Mouse (Mus musculus) testis, adult 2 months (tissue): ENCODE results near the gene Saal1. TPM values are rescaled to one million over a fixed set of nuclear protein-coding genes. Genes with fewer than 3 reads are reported as not detected.
"Not testable (repeated sequence)": the region's sequence is repeated elsewhere in the genome, so short reads cannot be mapped to it uniquely, and the experiment has no call there.

Source experiments
- H3K27ac ChIP-seq: fragments of 200-500 bp; 2 replicates; pipeline ENCODE4 v1.5.1; 2012; ENCODE audit warnings: low read depth, low read length; ENCODE audit not compliant: control insufficient read depth, insufficient read depth
- H3K27me3 ChIP-seq: fragments of 200-500 bp; 2 replicates; pipeline ENCODE4 v1.6.1; 2012; ENCODE audit warnings: mild to moderate bottlenecking, low read length, moderate library complexity; ENCODE audit not compliant: control insufficient read depth, insufficient read depth
- H3K36me3 ChIP-seq: fragments of 200-500 bp; 2 replicates; pipeline ENCODE4 v1.6.1; 2012; ENCODE audit warnings: mild to moderate bottlenecking, low read length; ENCODE audit not compliant: control insufficient read depth, insufficient read depth
- H3K4me1 ChIP-seq: fragments of 200-500 bp; 2 replicates; pipeline ENCODE4 v1.6.1; 2012; ENCODE audit warnings: low read length; ENCODE audit not compliant: control insufficient read depth, insufficient read depth
- H3K4me3 ChIP-seq: fragments of 200-500 bp; 2 replicates; pipeline ENCODE4 v1.5.1; 2012; ENCODE audit warnings: low read depth, mild to moderate bottlenecking, low read length, moderate library complexity, mixed read lengths; ENCODE audit not compliant: control insufficient read depth
- CTCF ChIP-seq: fragments of 200-500 bp; IDR thresholded peaks from 2 replicates; pipeline ENCODE4 v1.5.1; 2012; ENCODE audit warnings: low read depth, mild to moderate bottlenecking, inconsistent platforms, low read length, moderate library complexity; ENCODE audit not compliant: control insufficient read depth, insufficient read depth, insufficient replicate concordance
- POLR2A ChIP-seq: fragments of 200-500 bp; IDR thresholded peaks from 2 replicates; pipeline ENCODE4 v1.6.1; 2012; ENCODE audit warnings: low read depth, mild to moderate bottlenecking, inconsistent platforms, low read length, moderate library complexity; ENCODE audit not compliant: control insufficient read depth
- polyA plus RNA-seq: library from polyadenylated mRNA; depleted of rRNA; stranded (reverse); fragments of >200 nt; gene quantifications from 2 replicates; pipeline ENCODE4 v1.2.3, GENCODE M21; 2012; rRNA removed

Saal1 gene
- polyA plus RNA-seq: 8.7 and 9.5 TPM in 2 replicates

DNA sequence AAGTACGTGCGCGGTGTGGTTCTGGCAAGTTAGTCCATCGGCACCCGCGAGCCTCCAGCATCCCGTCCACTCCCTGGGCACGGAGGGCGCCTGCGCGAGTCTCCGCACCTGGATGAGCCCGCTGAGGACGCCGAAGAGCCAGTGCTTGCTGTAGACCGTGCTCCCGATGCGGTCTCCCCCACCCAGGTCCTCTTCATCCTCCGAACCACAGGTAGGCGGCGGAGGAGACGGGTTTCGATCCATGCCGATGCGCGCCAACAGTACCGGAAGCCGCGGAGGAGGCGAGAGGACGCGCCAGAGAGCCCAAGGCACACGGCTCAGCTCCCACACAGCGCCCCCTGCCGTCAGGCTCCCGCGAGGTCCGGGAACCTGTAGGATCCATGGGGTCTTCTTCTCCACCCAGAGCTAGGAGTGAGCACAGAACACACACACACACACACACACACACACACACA lies at the start of gene Saal1:
Gene Saal1, minus strand, starts transcription at position 291 of the 455 bp plus-strand sequence.
- peak within 1 kb of the TSS; percentile 96 for H3K27ac ChIP-seq
- no peaks in the 10 kb centered on the region; the same call in none of the 2 replicates for H3K36me3 ChIP-seq
- H3K4me1 ChIP-seq: no peaks in the 10 kb centered on the region; the same call in 1 of the 2 replicates
- TF ChIP-seq CTCF (peak; percentile 96), POLR2A (peak; percentile 67)
- H3K4me3 ChIP-seq: peak within 1 kb of the TSS; percentile 99
- H3K27me3 ChIP-seq: no peaks in the 10 kb centered on the region

DNA sequence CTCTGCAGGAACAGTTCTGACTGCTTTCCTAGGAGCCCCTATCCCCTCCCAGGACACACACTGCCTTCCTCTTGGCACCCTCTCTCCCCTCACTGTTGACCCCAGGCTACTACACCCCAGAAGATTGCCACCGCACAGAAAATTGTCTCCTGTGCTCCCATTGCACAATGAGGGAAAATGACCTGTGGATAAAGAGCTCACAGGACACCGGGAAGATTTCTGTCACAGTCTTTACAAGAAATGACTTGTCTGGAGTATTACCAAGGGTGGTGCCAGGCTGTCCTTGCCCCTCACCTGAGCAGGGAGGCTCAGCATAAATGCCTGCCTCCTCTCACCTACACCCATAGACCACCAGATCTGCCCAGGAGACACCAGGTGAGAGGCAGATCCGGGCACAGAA lies 41.0 kb upstream of the Saal1 start, which contains the start of gene Saa2:
Gene Saa2, plus strand, starts transcription at position 301 of the 400 bp plus-strand sequence.
- no peak for TF ChIP-seq CTCF
- H3K4me1 ChIP-seq: no peaks in the 10 kb centered on the region
- no peak within 1 kb of the TSS for H3K27ac ChIP-seq
- no peak within 1 kb of the TSS for H3K4me3 ChIP-seq
- no peaks in the 10 kb centered on the region for H3K36me3 ChIP-seq
- H3K27me3 ChIP-seq: no peaks in the 10 kb centered on the region

DNA sequence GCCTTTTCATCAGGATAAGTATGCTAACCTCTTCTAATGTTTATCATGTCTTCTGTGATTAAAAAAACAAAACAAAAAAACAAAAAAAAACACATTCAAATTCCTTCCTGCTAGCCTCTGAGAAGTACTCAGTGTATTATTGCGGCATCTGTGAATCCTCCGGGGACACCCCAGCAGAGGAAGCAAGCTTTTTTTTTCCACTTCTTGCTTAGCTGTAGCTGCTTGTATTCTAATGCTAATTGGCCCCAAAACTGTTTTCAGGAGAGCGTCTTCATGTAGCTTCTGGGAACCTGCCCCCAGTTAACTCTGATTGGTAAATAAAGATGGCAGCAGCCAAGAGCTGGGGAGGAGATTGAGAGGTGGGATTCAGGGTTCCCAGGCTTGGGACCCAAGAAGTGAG lies 38.0 kb upstream of the Saal1 start:
- Histone ChIP-seq H3K27me3 (no peaks in the 10 kb centered on the region), H3K4me1 (no peaks in the 10 kb centered on the region), H3K36me3 (no peaks in the 10 kb centered on the region), H3K27ac (no peak overlapping the region), H3K4me3 (no peak overlapping the region)
- no peak for TF ChIP-seq POLR2A
- no peak for TF ChIP-seq CTCF

DNA sequence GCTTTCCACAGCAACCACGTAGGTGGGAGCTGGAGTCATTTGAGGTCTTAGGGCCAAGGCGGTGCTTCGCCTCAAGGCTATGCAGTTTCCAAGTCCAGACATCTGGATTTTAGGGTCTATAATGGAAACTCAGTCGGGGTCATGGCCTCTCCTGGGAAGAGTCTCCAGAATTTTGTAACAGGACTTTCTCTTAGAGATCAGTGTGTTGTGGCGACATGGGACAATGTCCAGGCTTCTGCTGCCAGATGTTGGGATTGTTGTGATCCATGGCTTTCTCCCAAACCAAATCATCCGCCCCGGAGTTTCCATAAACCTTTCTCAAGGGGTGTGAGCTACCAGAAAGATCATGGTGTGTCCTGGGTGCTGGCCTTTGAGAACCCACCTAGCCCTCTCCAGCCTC lies 35.9 kb upstream of the Saal1 start:
- no peak for TF ChIP-seq CTCF
- TF ChIP-seq POLR2A: no peak
- Histone ChIP-seq H3K4me1 (no peaks in the 10 kb centered on the region), H3K36me3 (no peaks in the 10 kb centered on the region), H3K27me3 (no peaks in the 10 kb centered on the region), H3K4me3 (no peak overlapping the region), H3K27ac (no peak overlapping the region)

DNA sequence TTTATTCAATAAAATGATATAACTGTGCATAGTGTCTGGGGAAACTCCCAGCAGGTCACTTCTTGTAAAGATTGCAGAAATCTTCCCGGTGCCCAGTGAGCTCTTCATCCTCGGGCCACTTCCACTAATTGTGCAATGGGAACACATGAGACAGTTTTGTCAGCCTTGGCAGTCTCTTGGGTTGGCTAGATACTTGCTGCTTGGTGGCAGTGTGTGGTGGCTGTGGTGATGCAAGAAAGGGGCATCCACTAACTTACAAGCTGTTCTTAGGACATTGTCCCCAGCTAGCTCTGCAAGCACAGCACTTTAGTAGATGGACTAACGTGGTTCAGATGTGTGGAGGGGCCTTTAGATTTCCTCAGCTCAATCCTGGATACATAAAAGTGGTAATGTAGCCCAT lies 35.3 kb upstream of the Saal1 start:
- TF ChIP-seq POLR2A (no peak), CTCF (no peak)
- no peak overlapping the region for H3K27ac ChIP-seq
- no peaks in the 10 kb centered on the region for H3K27me3 ChIP-seq
- H3K36me3 ChIP-seq: no peaks in the 10 kb centered on the region
- H3K4me3 ChIP-seq: no peak overlapping the region
- H3K4me1 ChIP-seq: no peaks in the 10 kb centered on the region

DNA sequence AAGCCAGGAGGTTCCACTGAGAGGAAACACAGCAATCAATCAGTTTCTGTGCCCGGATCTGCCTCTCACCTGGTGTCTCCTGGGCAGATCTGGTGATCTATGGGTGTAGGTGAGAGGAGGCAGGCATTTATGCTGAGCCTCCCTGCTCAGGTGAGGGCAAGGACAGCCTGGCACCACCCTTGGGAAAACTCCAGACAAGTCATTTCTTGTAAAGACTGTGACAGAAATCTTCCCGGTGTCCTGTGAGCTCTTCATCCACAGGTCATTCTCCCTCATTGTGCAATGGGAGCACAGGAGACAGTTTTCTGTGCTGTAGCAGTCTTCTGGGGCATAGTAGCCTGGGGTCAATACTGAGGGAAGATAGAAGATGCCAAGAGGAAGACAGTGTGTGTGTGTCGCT lies 32.4 kb upstream of the Saal1 start, which contains the start of gene Saa1:
Gene Saa1, minus strand, starts transcription at position 101 of the 400 bp plus-strand sequence.
- H3K4me3 ChIP-seq, H3K27me3 ChIP-seq, H3K27ac ChIP-seq, H3K36me3 ChIP-seq, H3K4me1 ChIP-seq: not testable (repeated sequence)

DNA sequence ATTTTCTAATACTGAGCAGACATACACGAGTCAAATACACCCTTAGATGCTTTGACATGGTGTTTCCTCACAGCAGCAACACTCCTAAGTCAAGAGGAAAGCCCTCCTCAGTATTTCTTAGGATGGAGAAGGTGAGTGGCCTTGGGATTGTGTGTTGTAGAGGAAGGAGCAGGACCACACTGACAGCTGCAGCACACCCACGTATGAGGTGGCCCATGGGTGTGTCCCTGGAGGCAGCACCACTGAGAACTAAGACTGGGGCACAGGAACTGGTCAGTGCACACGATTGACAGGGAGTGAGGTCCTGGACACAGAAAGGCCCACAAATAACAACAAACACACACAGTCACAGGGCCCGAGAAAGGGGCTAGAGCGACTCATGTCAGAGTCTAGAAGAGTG lies 29.6 kb upstream of the Saal1 start:
- not testable (repeated sequence) for H3K27me3 ChIP-seq, H3K4me1 ChIP-seq, H3K36me3 ChIP-seq, H3K27ac ChIP-seq, H3K4me3 ChIP-seq
